Mouse (Mus musculus): Measurements from ENCODE around the gene Slc6a13. TPM values are rescaled to one million over a fixed set of nuclear protein-coding genes. Genes with fewer than 3 reads are reported as not detected.
"Not testable (repeated sequence)": the region's sequence is repeated elsewhere in the genome, so short reads cannot be mapped to it uniquely, and the experiment has no call there.

The Slc6a13 gene
- polyA plus RNA-seq, 1 experiment from 2014 or later = 16.4 TPM

DNA sequence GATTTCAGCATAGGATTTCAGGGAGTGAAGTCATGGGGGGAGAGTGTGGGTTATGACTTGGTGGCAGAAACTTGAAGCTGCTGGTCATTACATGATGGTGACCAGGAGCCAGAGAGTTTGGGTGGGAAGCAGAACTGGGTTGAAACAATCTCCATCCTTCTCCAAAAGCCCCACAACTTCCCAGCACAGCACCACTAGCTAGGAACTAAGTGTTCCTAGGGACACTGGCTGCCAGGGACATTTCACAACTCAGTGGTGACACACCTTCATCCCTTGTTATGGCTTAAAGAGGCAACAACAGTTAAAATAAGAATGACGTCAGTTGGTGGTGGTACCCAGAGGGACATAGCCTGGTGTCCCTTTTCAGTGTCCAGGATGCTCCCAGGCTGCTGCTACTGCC is 56.0 kb downstream of the Slc6a13 start:
- no peak overlapping the region for H3K4me3 ChIP-seq
- H3K9ac ChIP-seq (replicated peaks) = no peak overlapping the region
- H3K27ac ChIP-seq (replicated peaks) = no peak overlapping the region
- H3K27me3 ChIP-seq = no peaks in the 10 kb centered on the region
- no peak overlapping the region for H3K4me2 ChIP-seq (replicated peaks)
- no peaks in the 10 kb centered on the region for H3K9me3 ChIP-seq
- H3K4me1 ChIP-seq = 0 out of 2 replicates have a peak, but pooled peaks cover 7% of the 10 kb centered on the region
- no peak for ATAC-seq (replicated peaks)
- no peaks in the 10 kb centered on the region for H3K36me3 ChIP-seq
- WGBS = 81% methylated on average over 1 of the region's 1 CpGs

DNA sequence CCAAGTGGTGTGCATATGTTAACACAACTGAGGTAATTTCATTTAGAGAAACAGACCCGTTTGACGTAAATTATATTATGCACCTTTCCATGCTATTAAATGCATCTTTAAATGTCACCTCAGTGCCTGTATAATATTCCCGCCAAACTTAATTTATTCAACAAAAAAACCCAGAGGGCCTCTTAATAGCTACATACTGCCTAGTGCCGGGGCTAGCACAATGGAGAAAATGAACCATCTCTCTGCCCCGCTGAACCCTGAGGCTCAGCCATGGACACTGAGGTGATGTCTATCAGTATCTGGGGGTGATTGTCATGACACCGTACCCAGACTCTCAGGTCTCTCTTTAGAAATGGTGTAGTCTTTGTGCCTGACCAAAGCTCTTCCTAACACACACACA is 57.2 kb downstream of the Slc6a13 start:
- no peak for ATAC-seq (replicated peaks)
- Histone ChIP-seq H3K36me3 (no peaks in the 10 kb centered on the region), H3K27ac (replicated peaks) (no peak overlapping the region), H3K9ac (replicated peaks) (no peak overlapping the region), H3K9me3 (no peaks in the 10 kb centered on the region), H3K4me3 (no peak overlapping the region), H3K4me1 (no peaks in the 10 kb centered on the region), H3K27me3 (no peaks in the 10 kb centered on the region), H3K4me2 (replicated peaks) (no peak overlapping the region)
- 69% methylated on average over 6 of the region's 6 CpGs for WGBS

DNA sequence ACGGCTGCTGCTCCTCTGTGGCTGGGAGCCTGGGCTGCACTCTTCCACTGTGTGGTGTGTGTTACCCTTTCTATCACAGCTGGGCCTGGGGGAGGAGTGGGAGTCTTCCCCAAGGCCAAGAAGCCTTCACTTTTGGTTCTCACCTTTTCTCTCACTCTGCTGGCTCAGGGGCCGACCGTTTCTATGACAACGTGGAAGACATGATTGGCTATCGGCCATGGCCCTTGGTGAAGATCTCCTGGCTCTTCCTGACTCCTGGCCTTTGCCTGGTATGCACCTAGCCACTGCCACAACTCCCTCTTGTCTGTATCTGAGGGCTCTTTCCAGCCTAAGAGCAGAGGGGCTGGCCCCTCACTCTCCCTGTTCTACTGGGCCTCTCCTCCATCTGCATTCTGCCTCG is 63.0 kb downstream of the Slc6a13 start:
- no peak overlapping the region for H3K4me2 ChIP-seq (replicated peaks)
- H3K27ac ChIP-seq (replicated peaks) = no peak overlapping the region
- no peaks in the 10 kb centered on the region for H3K4me1 ChIP-seq
- no peaks in the 10 kb centered on the region for H3K27me3 ChIP-seq
- no peaks in the 10 kb centered on the region for H3K9me3 ChIP-seq
- 82% methylated on average over 6 of the region's 6 CpGs for WGBS
- ATAC-seq (replicated peaks) = no peak
- H3K36me3 ChIP-seq = no peaks in the 10 kb centered on the region
- H3K4me3 ChIP-seq = no peak overlapping the region
- no peak overlapping the region for H3K9ac ChIP-seq (replicated peaks)

DNA sequence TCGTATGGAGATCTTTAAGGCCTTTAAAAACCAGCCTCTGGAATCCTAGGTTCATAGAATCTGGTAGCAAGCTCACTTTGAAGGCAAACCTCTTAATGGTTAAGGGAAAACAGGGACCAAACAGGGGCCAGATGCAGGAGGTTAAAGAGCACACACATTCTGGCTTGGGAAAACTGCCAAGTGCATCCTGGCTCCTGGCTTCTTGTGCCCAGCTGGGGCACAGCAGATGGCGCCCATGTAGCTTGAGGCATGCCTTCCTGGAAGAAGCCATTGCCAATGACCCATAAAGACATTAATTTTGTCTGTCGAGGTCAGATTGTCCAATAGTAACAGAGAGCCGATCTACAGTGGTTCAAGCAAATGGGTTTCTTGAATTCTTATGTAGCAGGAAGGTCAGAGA is 63.9 kb downstream of the Slc6a13 start:
- Histone ChIP-seq H3K27me3 (no peaks in the 10 kb centered on the region), H3K9me3 (no peaks in the 10 kb centered on the region), H3K4me3 (no peak overlapping the region), H3K4me1 (no peaks in the 10 kb centered on the region), H3K27ac (replicated peaks) (no peak overlapping the region), H3K9ac (replicated peaks) (no peak overlapping the region), H3K36me3 (no peaks in the 10 kb centered on the region), H3K4me2 (replicated peaks) (no peak overlapping the region)
- no peak for ATAC-seq (replicated peaks)
- 76% methylated on average over 4 of the region's 4 CpGs for WGBS

DNA sequence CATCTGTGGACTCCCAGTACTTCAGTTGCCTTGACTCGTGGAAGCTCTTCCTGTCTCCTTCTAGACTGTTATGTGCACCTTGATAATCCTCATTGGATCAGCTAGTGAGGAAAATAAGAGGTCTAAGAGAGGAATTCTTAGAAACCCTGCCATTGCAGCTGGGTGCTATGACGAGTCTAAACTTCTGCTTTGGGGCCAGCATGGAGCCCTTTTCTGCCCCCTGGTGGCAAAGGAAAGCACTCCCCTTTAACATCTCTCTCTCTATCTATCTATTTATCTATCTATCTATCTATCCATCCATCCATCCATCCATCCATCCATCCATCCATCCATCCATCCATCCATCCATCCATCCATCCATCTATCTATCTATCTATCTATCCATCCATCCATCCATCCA is 66.5 kb downstream of the Slc6a13 start:
- H3K9me3 ChIP-seq; ATAC-seq (replicated peaks); H3K4me3 ChIP-seq; H3K36me3 ChIP-seq; H3K27ac ChIP-seq (replicated peaks); H3K27me3 ChIP-seq; H3K4me1 ChIP-seq; H3K9ac ChIP-seq (replicated peaks); H3K4me2 ChIP-seq (replicated peaks): not testable (repeated sequence)
- WGBS = 20% methylated on average over 2 of the region's 2 CpGs

DNA sequence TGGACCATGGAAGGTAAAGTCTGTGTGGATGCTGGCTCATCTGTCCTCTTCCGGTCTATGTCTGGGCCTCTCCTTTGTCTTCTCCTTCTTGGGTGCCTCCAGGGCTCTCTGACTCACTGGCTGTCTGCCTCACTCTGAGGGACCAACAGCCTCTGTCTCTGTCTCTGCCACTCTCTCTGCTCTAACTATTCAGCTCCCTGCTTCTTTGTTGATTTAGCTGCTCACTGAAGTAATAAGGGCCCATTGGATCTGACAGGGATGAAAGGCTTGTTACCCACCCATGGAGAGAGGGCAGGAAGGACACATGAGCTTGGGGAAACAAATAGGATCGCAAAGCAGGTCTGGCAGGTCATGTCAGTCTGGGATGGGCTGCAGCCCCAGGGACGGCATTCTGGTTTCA is 67.1 kb downstream of the Slc6a13 start:
- no peaks in the 10 kb centered on the region for H3K9me3 ChIP-seq
- no peak overlapping the region for H3K9ac ChIP-seq (replicated peaks)
- no peaks in the 10 kb centered on the region for H3K27me3 ChIP-seq
- H3K4me1 ChIP-seq = no peaks in the 10 kb centered on the region
- no peaks in the 10 kb centered on the region for H3K36me3 ChIP-seq
- ATAC-seq (replicated peaks) = no peak
- H3K4me3 ChIP-seq = no peak overlapping the region
- H3K27ac ChIP-seq (replicated peaks) = no peak overlapping the region
- no peak overlapping the region for H3K4me2 ChIP-seq (replicated peaks)
- 82% methylated on average over 3 of the region's 3 CpGs for WGBS

DNA sequence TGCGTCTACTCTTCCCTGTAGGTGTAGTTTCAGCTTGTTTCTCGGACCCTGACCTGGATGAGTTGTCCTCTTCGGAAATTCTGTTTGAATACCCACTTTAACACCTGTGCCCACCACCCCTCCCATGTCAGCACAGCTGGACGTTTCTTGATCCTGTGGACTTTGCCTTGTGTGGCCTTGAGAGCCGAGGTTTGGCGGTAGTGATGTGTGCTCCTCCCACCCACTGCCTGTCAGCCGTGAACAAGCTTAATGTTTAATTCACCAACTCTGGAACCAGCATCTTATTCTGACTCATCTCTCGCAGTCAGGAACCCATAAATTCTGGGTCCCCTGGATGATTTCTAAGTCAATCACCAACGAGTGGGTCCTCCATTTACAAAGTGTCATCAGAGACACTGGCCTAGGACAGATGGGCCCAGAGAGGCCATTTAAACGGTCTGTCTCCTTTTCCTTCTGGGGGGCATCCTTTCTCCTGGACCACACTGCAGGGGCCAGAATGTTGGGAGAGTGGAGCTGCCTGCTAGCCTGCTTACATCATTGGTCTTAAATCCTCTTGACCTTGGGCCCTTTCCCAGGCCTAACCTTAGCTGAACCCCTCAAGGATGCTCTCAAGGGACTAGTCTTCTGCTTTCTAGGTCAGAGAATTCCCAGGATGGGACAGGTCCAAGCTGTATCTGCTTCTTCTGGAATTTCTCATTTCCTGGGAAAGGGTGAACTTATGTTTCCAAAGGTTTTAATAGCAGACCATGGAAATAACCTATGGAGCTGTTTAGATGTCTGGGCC is 71.4 kb downstream of the Slc6a13 start:
- H3K9me3 ChIP-seq = no peaks in the 10 kb centered on the region
- H3K4me2 ChIP-seq (replicated peaks) = no peak overlapping the region
- WGBS = 79% methylated on average over 10 of the region's 10 CpGs
- ATAC-seq (replicated peaks) = no peak
- H3K4me3 ChIP-seq = no peak overlapping the region
- no peaks in the 10 kb centered on the region for H3K4me1 ChIP-seq
- H3K27me3 ChIP-seq = no peaks in the 10 kb centered on the region
- H3K27ac ChIP-seq (replicated peaks) = no peak overlapping the region
- H3K9ac ChIP-seq (replicated peaks) = no peak overlapping the region
- H3K36me3 ChIP-seq = no peaks in the 10 kb centered on the region

DNA sequence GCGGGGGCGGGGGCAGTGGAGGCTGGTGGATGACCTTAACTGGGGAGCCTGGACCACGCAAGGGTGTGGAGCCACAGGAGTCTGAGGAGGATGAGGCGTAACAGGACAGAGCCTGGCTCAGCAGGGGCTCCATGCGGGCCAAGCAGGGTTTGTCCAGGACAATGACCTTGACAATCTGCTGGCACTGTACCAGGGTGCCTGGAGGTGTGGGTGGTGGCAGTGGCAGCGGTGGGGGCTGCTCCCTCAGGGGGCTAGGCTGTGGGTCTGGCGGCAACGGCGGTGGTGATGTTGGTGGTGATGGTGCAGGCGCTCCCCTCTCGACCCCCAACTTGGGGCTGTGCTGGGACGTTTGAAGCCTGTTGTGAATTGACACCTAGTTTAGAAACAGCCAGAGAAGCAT is 76.1 kb downstream of the Slc6a13 start:
- ATAC-seq (replicated peaks) = no peak
- Histone ChIP-seq H3K4me2 (replicated peaks) (no peak overlapping the region), H3K36me3 (no peaks in the 10 kb centered on the region), H3K9ac (replicated peaks) (no peak overlapping the region), H3K9me3 (no peaks in the 10 kb centered on the region), H3K27ac (replicated peaks) (no peak overlapping the region), H3K4me3 (no peak overlapping the region), H3K27me3 (no peaks in the 10 kb centered on the region), H3K4me1 (no peaks in the 10 kb centered on the region)
- 84% methylated on average over 12 of the region's 12 CpGs for whole genome bisulfite sequencing

DNA sequence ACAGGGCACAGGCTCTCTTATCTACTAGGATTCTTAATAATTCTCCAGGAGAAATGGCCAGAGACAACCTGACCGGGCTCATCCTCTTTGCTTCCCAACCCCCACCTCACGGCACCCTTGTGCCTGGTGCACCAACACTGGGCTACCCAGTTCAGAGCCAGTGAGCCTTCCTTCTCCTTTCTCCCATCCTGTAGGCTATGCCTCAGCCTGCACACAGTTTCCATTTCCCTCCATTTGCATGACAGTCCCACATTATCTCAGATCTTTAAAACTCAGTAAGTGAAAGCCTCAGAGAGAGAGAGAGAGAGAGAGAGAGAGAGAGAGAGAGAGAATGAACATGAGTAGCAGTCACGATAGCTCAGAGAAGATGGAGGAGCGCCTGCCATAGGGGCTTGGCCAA is 78.2 kb downstream of the Slc6a13 start:
- no peak for ATAC-seq (replicated peaks)
- whole genome bisulfite sequencing = 65% methylated on average over 4 of the region's 4 CpGs
- Histone ChIP-seq H3K27ac (replicated peaks) (no peak overlapping the region), H3K4me2 (replicated peaks) (no peak overlapping the region), H3K4me3 (no peak overlapping the region), H3K9ac (replicated peaks) (no peak overlapping the region), H3K4me1 (no peaks in the 10 kb centered on the region), H3K36me3 (no peaks in the 10 kb centered on the region), H3K9me3 (no peaks in the 10 kb centered on the region), H3K27me3 (no peaks in the 10 kb centered on the region)

DNA sequence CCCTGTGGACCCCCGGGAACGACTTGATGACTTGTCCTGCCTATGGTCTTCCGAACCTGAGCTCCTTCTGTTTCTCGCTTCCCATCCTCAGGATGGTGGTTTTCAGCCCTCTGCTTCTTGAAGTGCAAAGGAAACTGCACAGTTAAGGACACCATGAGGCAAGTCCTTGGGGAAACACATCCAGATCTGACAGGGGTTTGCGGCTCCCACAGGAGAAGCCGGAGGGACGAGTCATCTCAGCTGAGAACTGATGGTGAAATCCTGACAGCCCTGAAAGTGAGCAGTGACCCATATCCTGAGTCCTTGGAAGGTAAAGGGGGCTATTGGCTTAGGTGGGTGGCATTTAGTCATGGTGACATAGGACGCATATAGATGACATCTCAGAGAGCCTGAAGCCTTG is 80.5 kb downstream of the Slc6a13 start:
- Histone ChIP-seq H3K4me1 (no peaks in the 10 kb centered on the region), H3K27ac (replicated peaks) (no peak overlapping the region), H3K9ac (replicated peaks) (no peak overlapping the region), H3K9me3 (no peaks in the 10 kb centered on the region), H3K36me3 (no peaks in the 10 kb centered on the region), H3K4me2 (replicated peaks) (no peak overlapping the region), H3K27me3 (no peaks in the 10 kb centered on the region; the same call in 1 of the 2 replicates), H3K4me3 (no peak overlapping the region)
- 84% methylated on average over 8 of the region's 8 CpGs for WGBS
- ATAC-seq (replicated peaks) = no peak

DNA sequence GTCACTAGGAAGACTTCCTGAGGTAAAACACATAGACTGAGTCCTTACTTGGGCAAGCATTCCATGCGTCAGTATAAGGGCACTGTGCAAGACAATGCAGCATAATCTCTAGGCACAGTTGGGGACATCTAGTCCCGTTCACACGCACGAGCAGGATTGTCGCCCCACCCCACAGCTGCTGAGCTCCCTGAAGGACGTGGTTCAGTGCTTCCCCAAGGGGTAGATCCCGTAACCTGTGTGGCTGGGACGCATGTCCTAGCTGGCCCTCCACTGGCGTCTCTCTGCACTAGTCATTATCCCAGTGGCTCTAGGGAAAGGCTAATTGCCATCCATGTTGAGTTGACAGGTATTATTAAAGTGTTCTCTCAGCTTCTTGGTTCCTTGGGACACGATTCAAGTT is 82.0 kb downstream of the Slc6a13 start:
- Histone ChIP-seq H3K27me3 (no peaks in the 10 kb centered on the region; the same call in 1 of the 2 replicates), H3K9me3 (no peaks in the 10 kb centered on the region), H3K27ac (replicated peaks) (no peak overlapping the region), H3K4me2 (replicated peaks) (no peak overlapping the region), H3K36me3 (no peaks in the 10 kb centered on the region), H3K4me1 (no peaks in the 10 kb centered on the region), H3K9ac (replicated peaks) (no peak overlapping the region), H3K4me3 (no peak overlapping the region)
- WGBS = 37% methylated on average over 10 of the region's 10 CpGs
- no peak for ATAC-seq (replicated peaks)

DNA sequence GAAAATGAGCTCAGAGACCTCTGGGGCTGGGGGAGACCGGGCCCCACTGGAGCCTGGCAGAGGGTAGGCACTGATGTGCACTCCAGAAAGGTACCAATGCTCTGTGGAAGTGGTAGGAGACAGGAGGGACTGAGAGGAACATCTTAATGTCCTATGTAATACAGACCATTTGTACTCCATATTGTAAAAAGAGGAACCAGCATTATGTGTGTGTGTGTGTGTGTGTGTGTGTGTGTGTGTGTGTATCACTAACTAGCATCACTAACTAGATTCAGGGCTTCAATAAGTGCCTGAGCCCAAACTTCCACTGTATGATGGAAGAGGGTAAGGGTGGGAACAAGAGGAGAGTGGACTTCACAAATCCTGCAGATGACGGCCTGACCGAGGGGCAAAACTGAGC is 85.4 kb downstream of the Slc6a13 start:
- Histone ChIP-seq H3K4me3 (no peak overlapping the region), H3K27me3 (no peaks in the 10 kb centered on the region; the same call in 1 of the 2 replicates), H3K27ac (replicated peaks) (no peak overlapping the region), H3K9me3 (no peaks in the 10 kb centered on the region), H3K4me2 (replicated peaks) (no peak overlapping the region), H3K36me3 (no peaks in the 10 kb centered on the region), H3K4me1 (no peaks in the 10 kb centered on the region), H3K9ac (replicated peaks) (no peak overlapping the region)
- no peak for ATAC-seq (replicated peaks)
- WGBS = 78% methylated on average over 3 of the region's 3 CpGs

All from forebrain, embryonic 15.5 days (tissue).